Mouse (Mus musculus) liver, postnatal 0 days (tissue): Measurements from ENCODE around the gene Fam129c.

Experiments used
- CTCF ChIP-seq: sonication (generic); IDR thresholded peaks from 2 replicates; pipeline ENCODE4 v1.5.1; 2016; ENCODE audit warnings: antibody characterized with exemption, low read depth
- EP300 ChIP-seq: IDR thresholded peaks from 2 replicates; pipeline ENCODE4 v1.6.1; 2016; ENCODE audit warnings: antibody characterized with exemption, low read depth, mild to moderate bottlenecking

DNA sequence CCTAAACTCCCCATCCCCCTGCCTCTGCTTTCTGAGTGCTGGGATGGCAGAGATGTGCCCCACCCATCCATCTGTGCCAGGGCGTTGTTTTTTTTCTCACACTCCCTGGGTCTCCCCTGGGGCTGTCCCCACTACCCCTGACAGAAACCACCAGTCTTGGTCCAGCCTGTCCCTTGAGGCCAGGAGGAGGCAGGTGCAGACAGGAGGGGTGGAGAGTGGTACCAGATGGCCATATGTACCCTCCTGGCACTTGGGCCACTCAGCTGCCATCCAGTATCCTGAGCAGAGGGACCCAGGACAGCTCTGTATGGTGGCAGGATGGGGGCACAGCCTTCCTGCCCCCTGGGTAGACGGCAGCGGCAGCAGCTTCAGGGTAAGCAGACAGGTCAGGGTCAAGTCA lies at the start of gene Fam129c:
- TF ChIP-seq EP300 (peak; percentile 26; the same call in 1 of the 2 replicates), CTCF (no peak)
